Mouse (Mus musculus): ENCODE data around the gene Nrg3. TPM values are rescaled to one million over a fixed set of nuclear protein-coding genes. Genes with fewer than 3 reads are reported as not detected.

The Nrg3 gene
- not detected in 2 replicates for polyA plus RNA-seq (2012; rRNA removed)

DNA sequence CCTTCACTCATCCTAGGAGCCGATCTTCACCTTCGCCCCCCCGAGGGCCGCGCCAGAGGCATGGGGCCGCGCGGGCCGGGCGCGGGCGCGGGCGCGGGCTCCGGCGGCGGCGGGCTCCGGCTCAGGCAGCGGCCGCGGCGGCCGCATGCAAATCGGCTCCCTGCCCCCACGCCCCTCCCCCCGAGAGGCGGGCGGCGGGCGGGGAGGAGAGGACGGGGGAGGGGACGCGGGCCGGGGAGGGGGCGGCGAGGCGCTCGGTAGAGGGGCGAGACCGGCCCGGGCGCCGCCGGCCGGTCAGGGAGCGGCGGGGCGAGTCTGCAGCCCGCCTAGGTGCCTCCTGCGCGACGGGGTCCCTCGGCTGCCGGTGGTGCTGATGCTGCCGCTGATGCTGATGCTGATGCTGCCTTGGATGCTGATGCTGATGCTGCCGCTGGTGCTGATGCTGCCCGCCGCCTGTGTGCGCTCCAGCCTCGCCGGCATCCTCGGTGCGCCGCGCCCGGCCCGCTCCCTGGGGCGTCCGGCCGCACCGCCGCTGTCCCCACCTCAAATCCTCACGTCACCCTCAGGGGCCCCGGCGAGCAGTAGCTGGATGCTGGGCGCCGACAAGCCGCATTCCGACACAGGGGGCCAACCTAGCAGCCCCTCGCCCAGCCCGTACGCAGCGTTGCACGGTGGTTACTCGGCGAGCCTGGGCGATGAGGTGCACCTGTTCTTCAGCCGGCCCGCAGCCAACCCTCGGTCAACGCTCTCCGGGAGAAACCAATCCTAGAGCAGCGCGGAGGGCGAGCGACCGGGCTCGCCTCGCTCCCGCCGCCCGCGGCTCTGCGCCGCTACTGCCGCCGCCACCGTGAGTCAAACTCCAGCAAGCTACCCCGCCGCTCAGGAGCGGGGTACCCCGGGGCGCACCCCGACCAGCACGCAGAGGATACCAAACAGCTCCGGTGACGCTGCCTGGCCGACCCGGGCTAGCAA lies at the start of gene Nrg3:
Nrg3 (minus strand) TSS at position 299 of the 972 bp plus-strand sequence.
- 3% methylated on average over 107 of the region's 121 CpGs for WGBS
- no peak for DNase-seq (ENCODE audit: low read depth in 1 of 2, low spot score in 2 of 2)
- Histone ChIP-seq H3K36me3 (ENCODE audit: control insufficient read depth, insufficient read depth, low read length) (no peaks in the 10 kb centered on the region), H3K4me1 (ENCODE audit: control insufficient read depth, insufficient read depth, insufficient read length) (no peaks in the 10 kb centered on the region), H3K27me3 (ENCODE audit: control insufficient read depth, insufficient read depth, low read length) (peaks cover 18% of the 10 kb centered on the region), H3K27ac (ENCODE audit: insufficient read depth, low read length) (no peak within 1 kb of the TSS), H3K4me3 (ENCODE audit: extremely low read depth, insufficient read depth, insufficient read length) (no peak within 1 kb of the TSS)
- TF ChIP-seq CTCF (IDR thresholded peaks at IDR 0.05; ENCODE audit: extremely low read depth, insufficient read depth, insufficient read length, insufficient replicate concordance) (no peak), POLR2A (IDR thresholded peaks at IDR 0.05; ENCODE audit: low read depth, low read length) (no peak)

DNA sequence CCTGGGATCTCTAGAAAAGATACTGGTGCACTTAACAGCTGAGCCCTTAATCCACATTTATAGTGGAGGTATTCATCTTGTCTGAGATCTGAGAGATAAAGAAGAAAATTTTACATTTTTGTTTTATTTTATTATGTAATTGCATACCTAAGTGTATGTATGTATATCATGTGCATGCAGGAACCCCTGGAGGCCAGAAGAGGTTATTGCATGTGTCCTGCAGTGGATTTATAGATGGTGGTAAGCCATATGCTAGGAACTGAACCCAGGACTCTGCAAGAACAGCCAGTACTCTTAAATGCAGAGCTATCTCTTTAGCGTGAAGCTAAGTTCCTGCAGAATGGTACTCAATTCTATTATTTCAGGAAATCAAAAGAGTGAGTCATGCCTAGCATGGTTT lies 36.1 kb upstream of the Nrg3 start:
- no peak overlapping the region for H3K4me3 ChIP-seq (ENCODE audit: extremely low read depth, insufficient read depth, insufficient read length)
- no peaks in the 10 kb centered on the region for H3K36me3 ChIP-seq (ENCODE audit: control insufficient read depth, insufficient read depth, low read length)
- TF ChIP-seq POLR2A (IDR thresholded peaks at IDR 0.05; ENCODE audit: low read depth, low read length): no peak
- no peak for TF ChIP-seq CTCF (IDR thresholded peaks at IDR 0.05; ENCODE audit: extremely low read depth, insufficient read depth, insufficient read length, insufficient replicate concordance)
- DNase-seq (ENCODE audit: low read depth in 1 of 2, low spot score in 2 of 2): no peak
- no peaks in the 10 kb centered on the region for H3K27me3 ChIP-seq (ENCODE audit: control insufficient read depth, insufficient read depth, low read length)
- no peaks in the 10 kb centered on the region for H3K4me1 ChIP-seq (ENCODE audit: control insufficient read depth, insufficient read depth, insufficient read length)
- WGBS: 80% methylated on average over 1 of the region's 1 CpGs
- no peak overlapping the region for H3K27ac ChIP-seq (ENCODE audit: insufficient read depth, low read length)

- DNase-seq (ENCODE audit: low read depth in 1 of 2, low spot score in 2 of 2): no peak
- H3K4me3 ChIP-seq (ENCODE audit: extremely low read depth, insufficient read depth, insufficient read length): no peak overlapping the region
- H3K4me1 ChIP-seq (ENCODE audit: control insufficient read depth, insufficient read depth, insufficient read length): no peaks in the 10 kb centered on the region
- peaks cover 18% of the 10 kb centered on the region for H3K27me3 ChIP-seq (ENCODE audit: control insufficient read depth, insufficient read depth, low read length)
- no peak overlapping the region for H3K27ac ChIP-seq (ENCODE audit: insufficient read depth, low read length)
- 7% methylated on average over 27 of the region's 27 CpGs for whole genome bisulfite sequencing
- H3K36me3 ChIP-seq (ENCODE audit: control insufficient read depth, insufficient read depth, low read length): no peaks in the 10 kb centered on the region
- no peak for TF ChIP-seq CTCF (IDR thresholded peaks at IDR 0.05; ENCODE audit: extremely low read depth, insufficient read depth, insufficient read length, insufficient replicate concordance)
- no peak for TF ChIP-seq POLR2A (IDR thresholded peaks at IDR 0.05; ENCODE audit: low read depth, low read length)
Measured at GRCm38 (mm10) chr14:39473771-39474211, 903 bp upstream of the Nrg3 start.

DNA sequence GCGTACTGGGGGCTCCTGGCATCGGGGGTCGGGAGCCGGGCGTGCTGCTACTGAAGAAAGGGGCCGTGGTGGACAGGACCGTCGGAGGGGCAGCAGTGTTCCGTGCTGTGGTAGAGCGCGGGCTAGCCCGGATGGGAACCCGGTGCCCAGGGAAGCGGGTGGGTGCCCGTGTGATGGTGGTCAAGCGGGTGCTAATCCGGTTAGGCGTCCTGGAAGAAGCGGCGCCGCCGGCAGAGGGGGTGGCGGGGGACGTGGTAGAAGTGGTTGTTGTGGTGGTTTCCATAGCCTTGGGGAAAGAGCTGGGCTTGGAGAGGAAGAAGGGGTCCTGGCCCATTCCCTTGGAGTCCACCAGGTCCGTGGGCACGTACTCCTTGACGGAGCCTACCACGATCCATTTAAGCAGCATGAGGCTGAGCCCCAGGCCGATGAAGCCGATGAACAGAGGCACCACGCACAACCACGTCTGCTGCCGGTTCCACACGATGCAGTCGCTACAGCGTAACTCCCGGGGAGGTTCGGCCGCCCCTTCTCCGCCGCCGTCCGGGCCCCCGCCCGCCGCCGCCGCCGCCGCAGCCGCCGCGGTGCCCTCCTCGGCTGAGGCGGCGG lies 639 bp downstream of the Nrg3 start:
- Histone ChIP-seq H3K4me3 (ENCODE audit: extremely low read depth, insufficient read depth, insufficient read length) (no peak overlapping the region), H3K27ac (ENCODE audit: insufficient read depth, low read length) (no peak overlapping the region), H3K27me3 (ENCODE audit: control insufficient read depth, insufficient read depth, low read length) (peaks cover 18% of the 10 kb centered on the region), H3K4me1 (ENCODE audit: control insufficient read depth, insufficient read depth, insufficient read length) (no peaks in the 10 kb centered on the region), H3K36me3 (ENCODE audit: control insufficient read depth, insufficient read depth, low read length) (no peaks in the 10 kb centered on the region)
- TF ChIP-seq CTCF (IDR thresholded peaks at IDR 0.05; ENCODE audit: extremely low read depth, insufficient read depth, insufficient read length, insufficient replicate concordance) (no peak), POLR2A (IDR thresholded peaks at IDR 0.05; ENCODE audit: low read depth, low read length) (no peak)
- WGBS: 11% methylated on average over 54 of the region's 56 CpGs
- no peak for DNase-seq (ENCODE audit: low read depth in 1 of 2, low spot score in 2 of 2)

DNA sequence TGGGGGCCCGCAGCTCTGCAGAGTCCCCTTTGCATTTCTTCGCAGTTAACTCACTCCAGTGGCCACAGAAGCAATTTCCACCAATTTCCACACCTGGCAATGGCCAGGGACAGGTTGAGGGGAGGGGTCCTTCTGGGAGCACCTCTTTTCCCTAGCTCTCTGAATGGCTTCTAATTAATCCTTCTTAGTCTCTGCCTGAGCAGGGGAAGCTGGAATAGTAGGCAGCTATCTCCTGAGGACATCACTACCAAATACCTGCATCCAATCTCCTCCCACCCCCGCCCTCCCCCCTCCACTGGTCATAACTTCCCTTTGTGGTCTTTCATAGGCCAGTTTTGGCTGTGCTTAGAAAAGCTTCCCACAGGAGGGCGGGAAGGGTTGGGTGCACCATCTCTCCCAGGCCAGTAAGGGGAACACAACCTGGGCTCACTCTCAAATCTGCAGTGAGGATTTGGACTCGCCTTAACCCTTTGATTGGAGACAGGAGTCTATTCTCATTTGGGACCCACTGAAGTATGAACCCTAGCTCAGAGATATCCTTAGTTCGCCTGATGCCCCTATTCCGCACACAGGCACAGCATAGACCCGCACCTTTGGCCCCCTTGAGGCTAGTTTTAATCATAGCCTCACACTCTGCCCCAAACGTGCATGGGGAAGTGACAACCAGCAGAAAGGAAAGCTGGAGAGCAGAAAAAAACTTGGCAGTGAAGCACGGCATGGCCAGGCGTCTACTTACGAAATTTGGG lies 1.5 kb downstream of the Nrg3 start:
- TF ChIP-seq CTCF (IDR thresholded peaks at IDR 0.05; ENCODE audit: extremely low read depth, insufficient read depth, insufficient read length, insufficient replicate concordance) (no peak), POLR2A (IDR thresholded peaks at IDR 0.05; ENCODE audit: low read depth, low read length) (no peak)
- no peaks in the 10 kb centered on the region for H3K36me3 ChIP-seq (ENCODE audit: control insufficient read depth, insufficient read depth, low read length)
- peaks cover 18% of the 10 kb centered on the region for H3K27me3 ChIP-seq (ENCODE audit: control insufficient read depth, insufficient read depth, low read length)
- no peak overlapping the region for H3K27ac ChIP-seq (ENCODE audit: insufficient read depth, low read length)
- no peak for DNase-seq (ENCODE audit: low read depth in 1 of 2, low spot score in 2 of 2)
- H3K4me1 ChIP-seq (ENCODE audit: control insufficient read depth, insufficient read depth, insufficient read length): no peaks in the 10 kb centered on the region
- no peak overlapping the region for H3K4me3 ChIP-seq (ENCODE audit: extremely low read depth, insufficient read depth, insufficient read length)
- whole genome bisulfite sequencing: 12% methylated on average over 12 of the region's 12 CpGs

DNA sequence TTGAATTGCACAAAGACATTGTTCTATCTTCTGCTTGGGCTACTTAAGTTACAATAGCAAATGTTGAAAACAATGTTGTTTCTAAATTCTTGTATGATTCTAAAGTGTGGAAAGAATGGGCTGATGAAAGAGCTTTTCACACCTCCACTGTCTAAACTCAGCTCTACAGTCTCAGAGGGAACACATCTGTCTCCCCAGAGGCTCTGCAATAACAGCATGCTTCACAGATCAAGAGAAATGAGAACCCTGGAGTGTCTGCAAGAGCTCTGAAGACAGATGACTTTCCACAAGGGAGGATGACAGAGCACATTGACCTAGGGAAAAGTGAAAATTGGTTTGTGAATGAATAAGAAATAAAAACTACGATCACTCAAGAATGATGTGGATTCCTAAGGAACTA lies 27.4 kb downstream of the Nrg3 start:
- no peak overlapping the region for H3K4me3 ChIP-seq (ENCODE audit: extremely low read depth, insufficient read depth, insufficient read length)
- no peaks in the 10 kb centered on the region for H3K27me3 ChIP-seq (ENCODE audit: control insufficient read depth, insufficient read depth, low read length)
- 88% methylated on average over 1 of the region's 1 CpGs for WGBS
- H3K36me3 ChIP-seq (ENCODE audit: control insufficient read depth, insufficient read depth, low read length): no peaks in the 10 kb centered on the region
- TF ChIP-seq CTCF (IDR thresholded peaks at IDR 0.05; ENCODE audit: extremely low read depth, insufficient read depth, insufficient read length, insufficient replicate concordance): no peak
- no peak for TF ChIP-seq POLR2A (IDR thresholded peaks at IDR 0.05; ENCODE audit: low read depth, low read length)
- DNase-seq (ENCODE audit: low read depth in 1 of 2, low spot score in 2 of 2): no peak
- no peak overlapping the region for H3K27ac ChIP-seq (ENCODE audit: insufficient read depth, low read length)
- H3K4me1 ChIP-seq (ENCODE audit: control insufficient read depth, insufficient read depth, insufficient read length): no peaks in the 10 kb centered on the region

Data from spleen, adult 2 months (tissue).